Mouse (Mus musculus) myocyte (in vitro differentiated cells): Measurements from ENCODE around the gene Cep85l.

Experiments
- E2F4 ChIP-seq: IDR thresholded peaks from one replicate; pipeline ENCODE4 v1.6.1; 2011; ENCODE audit warnings: mild to moderate bottlenecking, control low read depth, moderate library complexity; ENCODE audit not compliant: insufficient read depth
- MYOG ChIP-seq, 3 experiments: IDR thresholded peaks; one replicate each; pipeline ENCODE4 v1.6.1; 2011; ENCODE audit warnings: control low read depth in 2 of 3, low read depth in 2 of 3, mild to moderate bottlenecking in 2 of 3; ENCODE audit not compliant: insufficient read length in 2 of 3, control insufficient read depth in 1 of 3, insufficient read depth in 1 of 3
- POLR2A ChIP-seq: IDR thresholded peaks from one replicate; pipeline ENCODE4 v1.6.1; 2011; ENCODE audit warnings: low read depth, mild to moderate bottlenecking, control low read depth, moderate library complexity; ENCODE audit not compliant: insufficient read length
- REST ChIP-seq: IDR thresholded peaks from one replicate; pipeline ENCODE4 v1.6.1; 2011; ENCODE audit warnings: mild to moderate bottlenecking, control low read depth, moderate library complexity; ENCODE audit not compliant: insufficient read depth, insufficient read length
- TCF12 ChIP-seq: IDR thresholded peaks from one replicate; pipeline ENCODE4 v1.6.1; 2011; ENCODE audit warnings: mild to moderate bottlenecking, control low read depth; ENCODE audit not compliant: poor library complexity, insufficient read depth, severe bottlenecking
- USF1 ChIP-seq: IDR thresholded peaks from one replicate; pipeline ENCODE4 v1.6.1; 2011; ENCODE audit warnings: low read depth, mild to moderate bottlenecking, control low read depth, moderate library complexity

DNA sequence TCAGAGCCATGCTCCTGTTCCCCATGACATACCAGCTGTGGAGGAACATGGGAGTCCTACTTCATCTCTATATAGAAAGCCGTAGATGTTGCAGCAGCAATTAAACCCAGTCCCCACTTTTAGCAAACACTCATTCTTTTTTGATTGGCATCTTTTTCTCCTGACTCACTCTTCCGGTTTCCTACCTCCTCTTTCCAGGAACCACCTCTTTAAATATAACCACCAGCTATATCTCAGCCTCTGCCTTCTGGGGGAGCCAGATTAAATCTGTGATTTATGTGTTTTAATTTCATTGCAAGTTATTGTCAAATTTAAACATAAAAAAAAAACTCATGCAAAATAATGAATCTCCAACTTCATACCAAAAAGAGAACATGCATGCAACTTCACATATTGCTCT, 37.3 kb upstream of the Cep85l start:
- TF ChIP-seq USF1 (no peak), REST (no peak), POLR2A (no peak), E2F4 (no peak), MYOG (IDR thresholded peaks at IDR 0.05; ENCODE audit: control insufficient read depth in 1 of 3, insufficient read depth in 1 of 3, insufficient read length in 2 of 3, low read depth in 2 of 3) (no peak), TCF12 (no peak)
